Mouse (Mus musculus) hindbrain, postnatal 0 days (tissue): ENCODE data around the gene 1700125H20Rik. TPM values are rescaled to one million over a fixed set of nuclear protein-coding genes. Genes with fewer than 3 reads are reported as not detected.

Experiments used
- ATAC-seq: fragments of 200-750 bp; cut with Nextera tagmentation; 2 replicates; pipeline ENCODE4 v1.8.0; 2017; ENCODE audit warnings: mild to moderate bottlenecking, moderate TSS enrichment, moderate library complexity
- DNase-seq: peaks from one replicate; pipeline ENCODE4 v3.0.0-alpha.2; 2015; ENCODE audit warnings: low spot score
- H3K27ac ChIP-seq: fragments of 300-500 bp; sonication (generic); 2 replicates; pipeline ENCODE4 v1.5.1; 2014; ENCODE audit warnings: mild to moderate bottlenecking
- H3K27me3 ChIP-seq: fragments of 300-500 bp; sonication (generic); 2 replicates; pipeline ENCODE4 v1.6.1; 2014; ENCODE audit warnings: low read length, mixed read lengths; ENCODE audit not compliant: insufficient read depth
- H3K36me3 ChIP-seq: fragments of 300-500 bp; sonication (generic); 2 replicates; pipeline ENCODE4 v1.6.1; 2014; ENCODE audit warnings: low read length, mixed read lengths; ENCODE audit not compliant: insufficient read depth
- H3K4me1 ChIP-seq: fragments of 300-500 bp; sonication (generic); 2 replicates; pipeline ENCODE4 v1.6.1; 2014; ENCODE audit warnings: antibody characterized with exemption, low read length, mixed read lengths; ENCODE audit not compliant: insufficient read depth
- H3K4me2 ChIP-seq: fragments of 300-500 bp; sonication (generic); 2 replicates; pipeline ENCODE4 v1.6.1; 2014; ENCODE audit warnings: low read depth, mild to moderate bottlenecking, low read length, moderate library complexity, mixed read lengths
- H3K4me3 ChIP-seq: fragments of 300-500 bp; sonication (generic); 2 replicates; pipeline ENCODE4 v1.5.1; 2014; ENCODE audit warnings: low read length
- H3K9ac ChIP-seq: fragments of 300-500 bp; sonication (generic); replicated peaks from 2 replicates; pipeline ENCODE4 v1.6.1; 2014; ENCODE audit warnings: mild to moderate bottlenecking, low read length, moderate library complexity, mixed read lengths
- H3K9me3 ChIP-seq: fragments of 300-500 bp; sonication (generic); 2 replicates; pipeline ENCODE4 v1.6.1; 2016; ENCODE audit warnings: low read length, mixed read lengths
- CTCF ChIP-seq: IDR thresholded peaks from 2 replicates; pipeline ENCODE4 v1.5.1; 2016; ENCODE audit warnings: antibody characterized with exemption, control low read depth, low read depth
- WGBS: fragments of 180-500 bp; shearing (Covaris S2); extraction: QIAGEN DNeasy Blood & Tissue Kit; methylation state at CpG from one replicate; pipeline ENCODE4 v1.1.7; 2014; 5-methylcytosine and 5-hydroxymethylcytosine counted together
- polyA plus RNA-seq: library from polyadenylated mRNA; unstranded; fragments of >200 nt; fragmentation: Nextera tagmentation; extraction: Ambion mirVana; gene quantifications from 2 replicates; pipeline ENCODE4 v1.2.1, GENCODE M21; 2015
- total RNA-seq: library from RNA; depleted of rRNA; stranded (reverse); fragments of >200 nt; gene quantifications from 2 replicates; pipeline ENCODE4 v1.2.3, GENCODE M21; 2014; rRNA removed

1700125H20Rik gene
- total RNA-seq: not detected in 2 replicates
- polyA plus RNA-seq: 1.2 and 1.9 TPM in 2 replicates

GRCm38 (mm10) chr11:85170058-85170740 is at the start of gene 1700125H20Rik:
TSS of gene 1700125H20Rik (plus strand) at chr11:85170404.
- H3K4me1 ChIP-seq: no peaks in the 10 kb centered on the region
- 11% methylated on average over 21 of the region's 21 CpGs for WGBS
- H3K4me2 ChIP-seq: peak within 1 kb of the TSS; percentile 58
- DNase-seq: peak; percentile 93
- ATAC-seq: peak; percentile 90
- no peaks in the 10 kb centered on the region for H3K36me3 ChIP-seq
- no peak within 1 kb of the TSS for H3K27ac ChIP-seq
- peak; percentile 93 for TF ChIP-seq CTCF
- H3K9me3 ChIP-seq: no peaks in the 10 kb centered on the region
- H3K9ac ChIP-seq: peak within 1 kb of the TSS; percentile 39; the same call in 1 of the 2 replicates
- no peaks in the 10 kb centered on the region for H3K27me3 ChIP-seq
- peak within 1 kb of the TSS; percentile 17; the same call in 1 of the 2 replicates for H3K4me3 ChIP-seq

GRCm38 (mm10) chr11:85122073-85122472 is 48.1 kb upstream of the 1700125H20Rik start:
- ATAC-seq (no peak), DNase-seq (no peak)
- Histone ChIP-seq H3K4me3 (no peak overlapping the region), H3K9ac (no peak overlapping the region), H3K4me1 (no peaks in the 10 kb centered on the region), H3K27me3 (no peaks in the 10 kb centered on the region), H3K9me3 (no peaks in the 10 kb centered on the region), H3K36me3 (no peaks in the 10 kb centered on the region), H3K27ac (no peak overlapping the region), H3K4me2 (no peak overlapping the region)
- TF ChIP-seq CTCF: no peak
- 86% methylated on average over 1 of the region's 1 CpGs for WGBS

- H3K36me3 ChIP-seq: no peaks in the 10 kb centered on the region
- no peak for ATAC-seq
- H3K9me3 ChIP-seq: no peaks in the 10 kb centered on the region
- no peaks in the 10 kb centered on the region for H3K4me1 ChIP-seq
- no peak for DNase-seq
- no peak overlapping the region for H3K4me3 ChIP-seq
- no peak for TF ChIP-seq CTCF
- H3K27ac ChIP-seq: no peak overlapping the region
- no peak overlapping the region for H3K4me2 ChIP-seq
- WGBS: 92% methylated on average over 3 of the region's 3 CpGs
- H3K27me3 ChIP-seq: no peaks in the 10 kb centered on the region
- no peak overlapping the region for H3K9ac ChIP-seq
Observed at GRCm38 (mm10) chr11:85123267-85123992, 46.8 kb upstream of the 1700125H20Rik start.

- TF ChIP-seq CTCF: no peak
- 92% methylated on average over 2 of the region's 2 CpGs for WGBS
- H3K4me3 ChIP-seq: no peak overlapping the region
Observed at GRCm38 (mm10) chr11:85126257-85127102, 43.7 kb upstream of the 1700125H20Rik start.

GRCm38 (mm10) chr11:85128883-85129282 is 41.3 kb upstream of the 1700125H20Rik start:
- Histone ChIP-seq H3K4me3 (no peak overlapping the region), H3K4me2 (no peak overlapping the region), H3K9me3 (no peaks in the 10 kb centered on the region), H3K27ac (no peak overlapping the region), H3K36me3 (no peaks in the 10 kb centered on the region), H3K27me3 (no peaks in the 10 kb centered on the region), H3K4me1 (no peaks in the 10 kb centered on the region), H3K9ac (no peak overlapping the region)
- WGBS: 81% methylated on average over 1 of the region's 1 CpGs
- ATAC-seq (no peak), DNase-seq (no peak)
- TF ChIP-seq CTCF: no peak

More at GRCm38 (mm10) chr11:85126257-85127102, 43.7 kb upstream of the 1700125H20Rik start:
- Histone ChIP-seq H3K9me3 (no peaks in the 10 kb centered on the region), H3K27me3 (no peaks in the 10 kb centered on the region), H3K36me3 (no peaks in the 10 kb centered on the region), H3K27ac (no peak overlapping the region), H3K9ac (no peak overlapping the region), H3K4me2 (no peak overlapping the region), H3K4me1 (no peaks in the 10 kb centered on the region)
- ATAC-seq (no peak), DNase-seq (no peak)

GRCm38 (mm10) chr11:85131542-85131941 is 38.7 kb upstream of the 1700125H20Rik start:
- Histone ChIP-seq H3K36me3 (no peaks in the 10 kb centered on the region), H3K4me1 (no peaks in the 10 kb centered on the region), H3K27me3 (no peaks in the 10 kb centered on the region), H3K9me3 (no peaks in the 10 kb centered on the region), H3K4me2 (no peak overlapping the region), H3K27ac (no peak overlapping the region), H3K9ac (no peak overlapping the region), H3K4me3 (no peak overlapping the region)
- WGBS: 73% methylated on average over 2 of the region's 2 CpGs
- ATAC-seq: no peak
- no peak for DNase-seq
- no peak for TF ChIP-seq CTCF
